Mouse (Mus musculus) cortical plate, adult 2 months (tissue): ENCODE data around the gene Abca13.

Experiments
- CTCF ChIP-seq: fragments of 200-500 bp; IDR thresholded peaks from 2 replicates; pipeline ENCODE4 v1.5.1; 2011; ENCODE audit warnings: mild to moderate bottlenecking, control low read depth, low read length; ENCODE audit not compliant: insufficient read depth; ENCODE audit errors: extremely low read depth
- POLR2A ChIP-seq: fragments of 200-500 bp; IDR thresholded peaks from 2 replicates; pipeline ENCODE4 v1.6.1; 2011; ENCODE audit warnings: mild to moderate bottlenecking, low read length, control low read depth; ENCODE audit not compliant: insufficient read depth; ENCODE audit errors: extremely low read depth

GRCm38 (mm10) chr11:9531715-9532114 lies 340.0 kb downstream of the Abca13 start:
- TF ChIP-seq CTCF (no peak), POLR2A (no peak)
